Mouse (Mus musculus) ES-Bruce4 (cell line): ENCODE data around the gene Apba2.

Experiments used
- CTCF ChIP-seq: IDR thresholded peaks from one replicate; pipeline ENCODE4 v1.8.1; 2011; ENCODE audit warnings: low read depth, low read length
- EP300 ChIP-seq: IDR thresholded peaks from 2 replicates; pipeline ENCODE4 v1.6.1; 2011; ENCODE audit warnings: low read depth, low read length; ENCODE audit not compliant: insufficient read depth
- POLR2A ChIP-seq: IDR thresholded peaks from one replicate; pipeline ENCODE4 v1.8.1; 2011; ENCODE audit warnings: low read length; ENCODE audit not compliant: insufficient read depth

DNA sequence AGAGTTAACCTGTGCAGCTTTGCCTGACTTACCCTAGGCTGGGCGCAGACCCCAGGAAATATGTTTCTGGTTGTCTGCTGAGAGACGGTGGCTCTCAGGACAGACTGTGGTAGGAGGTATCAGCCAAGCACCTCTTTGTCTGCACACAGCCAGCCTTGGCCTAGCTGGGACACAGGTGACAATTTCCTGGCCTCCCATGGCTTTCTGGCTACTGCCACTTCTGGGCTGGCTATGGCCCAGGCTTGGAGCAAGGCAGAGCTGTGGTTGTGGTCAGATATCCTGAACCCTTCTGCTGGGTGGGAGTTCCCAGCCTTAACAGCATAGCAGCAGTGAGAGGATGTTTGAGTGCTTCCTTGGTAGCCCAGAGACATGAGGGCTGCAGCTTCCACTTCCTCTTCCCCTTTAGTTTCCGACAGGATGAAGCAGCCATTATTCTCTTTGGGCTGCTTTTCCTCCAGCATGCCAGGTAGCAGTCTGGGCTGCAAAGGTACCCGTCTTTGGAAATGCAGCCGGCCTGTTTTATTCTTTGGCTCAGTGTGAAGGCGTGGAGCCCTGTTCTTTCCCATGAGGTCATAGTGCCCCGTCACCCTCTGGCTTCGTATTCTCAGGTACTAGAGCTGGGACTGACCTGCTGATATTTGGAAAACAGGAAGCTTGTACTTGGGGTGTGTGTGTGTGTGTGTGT lies 9.2 kb downstream of the Apba2 start:
- no peak for TF ChIP-seq CTCF
- TF ChIP-seq POLR2A: no peak
- TF ChIP-seq EP300: no peak
